Mouse (Mus musculus): Measurements from ENCODE around the gene Fbrs.
A peak's percentile ranks its signal among the peaks of the same experiment; 100 is the strongest.
"Not testable (repeated sequence)": the region's sequence is repeated elsewhere in the genome, so short reads cannot be mapped to it uniquely, and the experiment has no call there.

Gene Fbrs

DNA sequence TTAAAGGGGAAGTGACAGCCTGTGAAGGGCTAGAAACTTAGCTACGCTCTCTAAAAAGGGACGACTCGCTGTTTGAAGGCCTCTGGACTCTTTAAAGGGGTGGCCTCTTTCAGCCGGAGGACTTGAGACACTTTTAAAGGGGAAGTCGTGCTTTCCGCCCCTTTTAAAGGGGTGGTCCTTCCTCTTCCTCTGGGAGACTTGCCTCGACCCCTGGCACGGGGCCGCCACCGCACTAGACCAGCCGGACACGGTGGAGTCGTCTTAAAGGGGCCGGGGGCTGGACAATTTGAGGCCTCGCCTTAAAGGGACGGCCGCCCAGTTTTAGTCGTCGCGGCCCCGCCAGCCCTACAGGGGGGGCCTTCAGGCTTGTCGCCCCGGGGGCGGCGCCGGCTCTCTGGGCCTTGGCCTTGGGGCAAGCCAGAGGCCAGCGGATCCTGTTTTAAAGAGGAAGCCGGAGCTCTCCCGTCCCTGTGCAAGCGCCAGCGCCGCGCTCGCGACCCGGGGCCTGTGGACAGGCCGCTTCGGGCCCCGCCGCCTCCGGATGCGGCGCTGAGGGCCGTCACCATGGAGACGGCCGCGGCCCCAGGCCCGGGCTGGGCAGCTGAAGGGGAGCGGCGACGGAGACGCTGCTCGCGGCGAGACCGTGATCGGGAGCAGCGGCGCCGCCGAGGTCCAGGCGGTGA, at the start of gene Fbrs:
Fbrs (plus strand) TSS at position 565 of the 683 bp plus-strand sequence.
- peak; percentile 99 for DNase-seq

- DNase-seq: no peak
Observed at GRCm38 (mm10) chr7:127435206-127435605, 43.8 kb upstream of the Fbrs start.

- DNase-seq: peak; percentile 19
Observed at GRCm38 (mm10) chr7:127437724-127438123, 41.3 kb upstream of the Fbrs start.

DNA sequence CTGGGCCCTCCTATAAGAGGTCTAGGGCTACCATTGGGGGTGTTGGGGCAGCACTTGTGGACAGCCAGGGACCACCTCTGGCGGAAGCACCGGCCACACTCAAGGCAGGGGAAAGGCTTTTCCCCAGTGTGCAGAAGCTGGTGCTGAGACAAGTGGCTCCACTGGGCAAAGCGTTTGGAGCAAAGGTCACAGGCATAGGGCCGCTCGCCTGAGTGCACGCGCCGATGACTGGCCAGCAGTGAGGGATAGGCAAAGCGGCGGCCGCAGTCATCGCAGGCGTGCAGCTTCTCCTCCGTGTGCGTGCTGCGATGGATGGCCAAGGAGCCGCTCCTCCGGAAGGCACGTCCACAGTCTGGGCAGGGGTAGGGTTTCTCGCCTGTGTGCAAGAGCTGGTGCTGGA, 35.0 kb upstream of the Fbrs start:
- no peak for DNase-seq

DNA sequence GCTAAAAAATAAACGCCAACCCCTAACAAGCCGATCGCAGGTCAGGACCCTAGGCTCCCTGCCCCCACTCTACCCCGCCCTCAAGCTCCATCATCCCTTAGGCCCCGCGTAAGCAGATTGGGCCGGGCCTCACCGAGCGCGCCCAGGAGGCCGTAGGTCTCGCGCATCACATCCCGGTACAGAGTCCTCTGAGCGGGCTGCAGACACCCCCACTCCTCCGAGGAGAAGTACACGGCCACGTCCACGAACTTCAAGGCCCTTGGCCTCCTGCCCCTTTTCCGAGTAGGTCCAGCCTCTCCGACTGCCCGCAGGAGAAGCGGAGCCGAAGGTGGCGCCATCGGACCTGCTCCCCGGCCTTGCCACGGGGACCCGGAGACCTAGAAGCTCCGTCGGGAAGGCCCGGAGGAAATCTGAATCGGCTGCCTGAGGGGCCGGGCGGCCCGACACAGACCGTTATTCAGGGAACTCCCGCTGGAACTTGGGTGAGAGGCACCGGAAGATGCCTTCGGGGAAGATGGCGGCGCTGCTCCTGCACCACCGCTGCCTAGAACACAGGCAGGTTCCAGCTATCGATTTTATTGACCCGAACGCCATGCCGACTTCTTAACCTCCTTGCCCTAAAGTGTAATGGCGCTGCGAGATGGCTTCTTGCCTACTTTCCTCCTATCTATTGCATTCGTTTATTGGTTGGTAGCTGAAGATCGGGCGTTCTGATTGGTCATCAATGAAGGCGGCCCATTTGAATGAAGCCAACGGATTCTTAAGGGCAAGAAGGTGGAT, 30.3 kb upstream of the Fbrs start, which contains the start of gene Zfp689:
Zfp689 (minus strand) TSS at position 638 of the 780 bp plus-strand sequence.
- peak; percentile 99 for DNase-seq

GRCm38 (mm10) chr7:127449966-127450365, 29.0 kb upstream of the Fbrs start:
- DNase-seq: no peak

DNA sequence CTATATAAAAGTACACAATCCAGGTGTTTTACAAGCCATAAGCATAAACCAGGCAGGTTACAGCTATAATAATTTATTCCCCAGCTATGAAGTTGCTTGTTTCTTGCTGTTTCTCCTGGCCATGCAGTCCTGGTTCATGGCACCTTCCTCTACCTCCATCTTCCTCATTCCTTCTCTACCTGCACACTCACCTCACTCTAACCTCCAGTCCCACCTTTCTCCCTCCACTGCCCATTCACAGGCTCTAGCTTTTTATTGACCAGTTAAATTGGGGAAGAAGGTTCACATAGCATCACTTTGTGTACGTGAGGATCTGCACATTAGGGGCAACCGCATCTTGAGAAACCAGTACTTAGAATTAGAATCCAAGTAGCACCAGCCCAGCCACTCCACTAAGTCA, 25.9 kb upstream of the Fbrs start:
- DNase-seq: no peak

DNA sequence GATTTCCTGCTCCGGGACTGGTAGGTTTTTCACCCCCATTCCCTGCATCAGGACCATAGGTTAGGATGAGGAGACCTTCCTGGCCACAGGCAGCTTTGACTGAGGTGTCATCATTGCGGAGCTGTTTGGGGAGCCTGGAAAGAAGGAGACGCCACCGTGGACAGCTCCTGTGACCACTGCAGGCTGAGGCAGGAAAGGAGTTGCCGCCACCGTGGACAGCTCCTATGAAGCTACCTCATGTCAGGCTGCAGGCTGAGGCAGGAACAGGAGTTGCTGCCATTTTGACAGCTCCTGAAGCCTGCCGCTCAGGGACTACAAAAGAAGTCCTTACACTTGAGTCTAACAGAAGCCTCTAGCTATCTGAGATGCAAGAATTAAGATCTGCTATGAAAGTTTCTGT, 24.1 kb upstream of the Fbrs start:
- no peak for DNase-seq

GRCm38 (mm10) chr7:127458371-127459122, 20.5 kb upstream of the Fbrs start:
- DNase-seq: not testable (repeated sequence)

DNA sequence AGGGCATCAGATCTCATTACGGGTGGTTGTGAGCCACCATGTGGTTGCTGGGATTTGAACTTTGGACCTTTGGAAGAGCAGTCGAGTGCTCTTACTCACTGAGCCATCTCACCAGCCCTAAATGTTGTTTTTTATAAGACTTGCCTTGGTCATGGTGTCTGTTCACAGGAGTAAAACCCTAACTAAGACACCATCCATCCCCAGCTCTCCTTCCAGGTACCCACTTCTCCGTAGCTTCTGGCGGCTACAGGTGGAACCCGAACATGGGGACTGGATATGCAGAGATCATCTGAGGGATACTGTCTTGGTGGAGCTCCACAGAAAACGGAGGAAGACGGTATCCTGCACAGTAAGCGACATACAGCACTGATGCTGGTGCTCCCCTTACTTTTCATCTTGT, 19.7 kb upstream of the Fbrs start, which contains the start of gene Prr14:
Prr14 (plus strand) TSS at position 301 of the 400 bp plus-strand sequence.
- not testable (repeated sequence) for DNase-seq

- no peak for DNase-seq
Observed at GRCm38 (mm10) chr7:127465191-127465590, 13.8 kb upstream of the Fbrs start.

DNA sequence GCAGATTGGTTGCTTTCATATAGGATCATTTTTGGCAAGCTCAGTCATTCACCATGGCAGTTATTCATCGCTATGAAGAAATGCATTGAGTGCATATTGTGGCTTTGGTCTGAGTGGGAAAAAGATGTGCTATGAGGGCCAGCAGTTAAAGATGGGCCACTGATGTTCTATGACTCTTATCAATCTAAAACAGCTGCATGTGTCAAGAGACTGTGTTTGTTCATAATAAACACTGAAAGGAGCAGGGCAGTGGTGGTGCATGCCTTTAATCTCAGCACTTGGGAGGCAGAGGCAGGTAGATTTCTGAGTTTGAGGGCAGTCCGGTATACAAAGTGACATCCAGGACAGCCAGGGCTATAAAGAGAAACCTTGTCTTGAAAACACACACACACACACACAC, 13.3 kb upstream of the Fbrs start:
- not testable (repeated sequence) for DNase-seq

DNA sequence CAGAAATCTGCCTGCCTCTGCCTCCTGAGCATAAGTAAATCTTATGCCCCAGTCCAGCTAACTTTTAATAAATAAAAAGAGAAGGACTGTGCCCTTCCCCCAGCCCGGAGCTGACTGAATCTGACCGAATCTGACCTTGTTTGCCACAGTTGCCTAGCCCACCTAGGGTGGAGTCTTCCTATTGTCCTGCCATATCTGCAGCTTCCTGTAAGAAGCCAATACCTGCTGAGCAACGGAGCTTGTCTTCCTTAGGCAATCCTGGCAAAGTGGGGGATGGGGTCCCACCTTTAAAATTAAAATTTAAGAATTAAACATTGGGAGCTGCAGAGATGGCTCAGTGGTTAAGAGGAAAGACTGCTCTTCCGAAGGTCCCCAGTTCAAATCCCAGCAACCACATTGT, 12.4 kb upstream of the Fbrs start:
- no peak for DNase-seq

- DNase-seq: no peak
Observed at GRCm38 (mm10) chr7:127470011-127470715, 8.8 kb upstream of the Fbrs start.

- DNase-seq: peak; percentile 98
Observed at GRCm38 (mm10) chr7:127470743-127471645, 8.0 kb upstream of the Fbrs start.

GRCm38 (mm10) chr7:127471646-127472010, 7.4 kb upstream of the Fbrs start:
- DNase-seq: no peak

- DNase-seq: peak; percentile 33
Observed at GRCm38 (mm10) chr7:127472060-127472459, 6.9 kb upstream of the Fbrs start.

GRCm38 (mm10) chr7:127473705-127474104, 5.3 kb upstream of the Fbrs start:
- peak; percentile 40 for DNase-seq

GRCm38 (mm10) chr7:127474378-127475070, 4.5 kb upstream of the Fbrs start:
- DNase-seq: peak; percentile 47

DNA sequence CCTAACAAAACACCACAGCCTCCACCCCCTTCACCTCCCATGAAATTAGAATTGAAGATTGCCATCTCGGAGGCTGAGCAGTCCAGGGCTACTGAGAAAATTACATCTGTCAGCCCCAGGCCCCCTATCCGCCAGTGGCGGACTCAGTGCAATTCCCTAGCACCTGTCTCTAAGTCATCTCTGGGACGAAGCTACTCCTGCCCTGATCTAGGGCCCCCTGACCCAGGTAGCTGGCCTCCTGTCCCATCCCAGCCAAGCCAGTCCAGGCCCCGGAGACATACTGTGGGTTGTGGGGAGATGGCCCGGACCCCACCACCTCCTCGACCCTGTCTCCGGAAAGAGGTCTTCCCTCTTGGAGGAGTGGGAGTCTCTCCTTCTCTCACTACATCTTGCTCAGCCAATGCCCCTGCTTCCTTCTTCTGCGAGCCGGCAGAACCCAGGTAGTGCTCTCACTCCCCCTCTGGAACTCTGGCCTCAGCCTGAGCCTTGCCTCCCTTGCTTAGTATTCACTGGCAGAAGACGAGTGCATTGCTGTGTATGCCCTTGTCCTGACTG, 3.7 kb upstream of the Fbrs start:
- DNase-seq: no peak

- no peak for DNase-seq
Observed at GRCm38 (mm10) chr7:127476336-127476735, 2.7 kb upstream of the Fbrs start.

Measured in retina, postnatal 1 day (tissue).